Mouse (Mus musculus): ENCODE measurements around the gene Aebp2. TPM values are rescaled to one million over a fixed set of nuclear protein-coding genes. Genes with fewer than 3 reads are reported as not detected.

Aebp2 gene
- polyA plus RNA-seq, 1 experiment, result 46.1 TPM

DNA sequence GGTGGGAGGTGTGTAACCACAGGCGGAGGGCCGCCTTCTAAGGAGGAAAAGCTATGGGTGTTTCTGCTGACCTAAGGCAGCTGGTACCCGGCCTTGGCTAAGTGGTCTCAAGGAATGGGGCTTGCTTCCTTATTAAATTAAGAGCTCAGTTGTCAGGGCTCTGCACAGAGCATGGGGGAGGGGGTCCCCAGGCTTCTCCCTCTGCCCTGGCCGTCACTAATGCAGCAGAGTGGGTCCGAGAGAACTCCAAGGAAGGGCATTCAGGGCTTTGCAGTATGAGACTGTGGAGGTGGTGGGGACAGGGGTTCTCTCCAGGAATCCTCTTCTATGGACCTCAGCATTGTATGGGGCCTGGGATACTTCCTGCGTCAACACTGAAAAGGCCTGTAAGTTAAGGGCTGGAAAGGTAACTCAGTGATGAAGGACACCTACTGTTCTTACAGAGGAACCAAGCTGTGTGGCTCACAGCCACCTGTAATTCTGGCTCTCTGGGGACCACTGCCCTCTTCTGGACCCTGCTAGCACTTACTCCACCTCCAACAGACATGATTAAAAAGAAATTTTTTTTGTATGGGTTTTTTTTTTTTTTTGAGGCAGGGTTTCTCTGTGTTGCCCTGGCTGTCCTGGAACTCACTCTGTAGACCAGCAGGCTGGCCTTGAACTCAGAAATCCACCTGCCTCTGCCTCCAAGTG is 87.1 kb downstream of the Aebp2 start:
- H3K4me1 ChIP-seq (ENCODE audit: control insufficient read depth, insufficient read depth, low read length), result no peaks in the 10 kb centered on the region
- TF ChIP-seq POLR2A (IDR thresholded peaks at IDR 0.05; ENCODE audit: borderline replicate concordance, low read depth, low read length) (no peak), CTCF (IDR thresholded peaks at IDR 0.05; ENCODE audit: low read depth, low read length) (no peak)
- no peak overlapping the region for H3K4me3 ChIP-seq (ENCODE audit: insufficient read depth, low read length)
- no peak overlapping the region for H3K27ac ChIP-seq (ENCODE audit: insufficient read depth, low read depth, low read length)

DNA sequence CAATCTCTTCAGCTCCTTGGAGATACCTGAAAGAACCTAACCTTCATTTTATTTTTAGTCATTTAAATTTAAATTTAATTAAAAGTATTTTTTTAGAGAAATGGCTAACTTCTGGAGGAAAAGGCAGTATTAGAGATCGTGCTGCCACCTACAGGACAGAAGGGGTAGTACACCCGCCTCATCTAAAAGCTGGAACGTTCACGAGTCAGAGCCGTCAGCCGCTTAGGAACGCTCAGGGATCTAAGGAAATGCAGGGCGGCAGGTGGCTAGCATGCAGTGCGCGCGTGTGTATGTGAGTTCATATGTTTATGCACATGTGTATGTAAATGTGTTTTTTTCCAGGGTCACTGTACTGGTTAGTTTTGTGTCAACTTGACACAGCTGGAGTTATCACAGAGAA is 90.3 kb downstream of the Aebp2 start:
- Histone ChIP-seq H3K27ac (ENCODE audit: insufficient read depth, low read depth, low read length) (no peak overlapping the region), H3K4me3 (ENCODE audit: insufficient read depth, low read length) (no peak overlapping the region)
- TF ChIP-seq POLR2A (IDR thresholded peaks at IDR 0.05; ENCODE audit: borderline replicate concordance, low read depth, low read length) (no peak), CTCF (IDR thresholded peaks at IDR 0.05; ENCODE audit: low read depth, low read length) (no peak)

DNA sequence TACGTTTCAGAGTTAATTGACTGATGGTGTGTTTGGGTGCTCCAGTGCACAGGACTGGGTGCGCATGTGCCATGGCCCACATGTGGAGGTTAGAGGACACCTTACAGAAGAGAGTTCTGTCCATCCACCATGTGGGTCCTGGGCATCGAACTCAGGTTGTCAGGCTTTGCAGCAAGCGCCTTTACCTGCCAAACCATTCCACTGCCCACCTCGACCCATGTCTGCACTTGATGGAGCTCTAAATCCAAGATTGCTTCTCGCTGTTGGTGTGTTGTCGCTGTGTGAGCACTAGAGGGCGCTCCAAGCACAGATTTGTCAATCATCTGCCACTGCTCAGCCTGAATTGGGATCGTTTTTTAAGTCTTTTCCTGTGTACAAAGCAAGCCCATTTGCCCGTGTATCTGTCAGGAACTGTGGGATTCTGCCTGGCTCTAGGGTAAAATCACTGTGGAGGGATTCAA is 92.5 kb downstream of the Aebp2 start:
- H3K4me1 ChIP-seq (ENCODE audit: control insufficient read depth, insufficient read depth, low read length), result no peaks in the 10 kb centered on the region
- H3K27ac ChIP-seq (ENCODE audit: insufficient read depth, low read depth, low read length), result no peak overlapping the region
- H3K4me3 ChIP-seq (ENCODE audit: insufficient read depth, low read length), result no peak overlapping the region
- no peak for TF ChIP-seq POLR2A (IDR thresholded peaks at IDR 0.05; ENCODE audit: borderline replicate concordance, low read depth, low read length)
- peak; percentile 76 for TF ChIP-seq CTCF (IDR thresholded peaks at IDR 0.05; ENCODE audit: low read depth, low read length)

More for the DNA sequence above, 90.3 kb downstream of the Aebp2 start:
- H3K4me1 ChIP-seq (ENCODE audit: control insufficient read depth, insufficient read depth, low read length), result no peaks in the 10 kb centered on the region

DNA sequence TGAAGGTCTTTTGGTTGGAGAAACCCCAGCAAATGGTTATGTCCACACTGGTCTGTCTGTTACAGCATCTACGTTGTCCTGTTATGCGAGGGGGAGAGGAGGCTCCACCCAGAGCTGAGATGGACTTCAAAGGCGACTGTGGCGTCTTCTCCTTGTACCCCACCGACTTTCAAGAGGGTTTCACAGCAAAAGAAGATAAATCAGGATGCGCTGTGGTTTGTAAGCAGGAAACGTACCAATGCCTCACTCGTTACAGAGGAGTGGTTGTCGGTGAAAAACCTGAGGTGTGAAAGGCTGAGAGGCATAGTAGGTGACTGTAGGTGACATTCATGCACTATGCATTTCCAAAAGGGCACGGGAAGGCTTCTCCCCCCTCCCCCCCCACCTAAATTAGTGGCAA is 99.6 kb downstream of the Aebp2 start:
- no peak overlapping the region for H3K27ac ChIP-seq (ENCODE audit: insufficient read depth, low read depth, low read length)
- H3K4me1 ChIP-seq (ENCODE audit: control insufficient read depth, insufficient read depth, low read length), result no peaks in the 10 kb centered on the region
- no peak overlapping the region for H3K4me3 ChIP-seq (ENCODE audit: insufficient read depth, low read length)
- TF ChIP-seq POLR2A (IDR thresholded peaks at IDR 0.05; ENCODE audit: borderline replicate concordance, low read depth, low read length), result no peak
- TF ChIP-seq CTCF (IDR thresholded peaks at IDR 0.05; ENCODE audit: low read depth, low read length), result no peak

Other genes starting within 250 kb of the Aebp2 start
- gene Plekha5, start 198.6 kb upstream of the Aebp2 start, polyA plus RNA-seq (2012; ENCODE audit: insufficient read depth, insufficient read length, missing spikeins), result 2.1 and 3.5 TPM in 2 replicates
- not detected in 2 replicates for gene Gm11077, start 106.6 kb downstream of the Aebp2 start, polyA plus RNA-seq (2012; ENCODE audit: insufficient read depth, insufficient read length, missing spikeins)

All from bone marrow macrophage, adult 2 months (primary cell).